Mouse (Mus musculus): Measurements from ENCODE around the gene Cpsf6.

The Cpsf6 gene

GRCm38 (mm10) chr10:117320571-117320981, 59.2 kb downstream of the Cpsf6 start:
- no peak for DNase-seq

- no peak for DNase-seq
Observed at GRCm38 (mm10) chr10:117316391-117316790, 63.4 kb downstream of the Cpsf6 start.

- DNase-seq, result no peak
Observed at GRCm38 (mm10) chr10:117313133-117313532, 66.7 kb downstream of the Cpsf6 start.

GRCm38 (mm10) chr10:117312168-117312567, 67.6 kb downstream of the Cpsf6 start:
- no peak for DNase-seq

- no peak for DNase-seq
Observed at GRCm38 (mm10) chr10:117304371-117304770, 75.4 kb downstream of the Cpsf6 start.

GRCm38 (mm10) chr10:117301688-117302087, 78.1 kb downstream of the Cpsf6 start:
- no peak for DNase-seq

GRCm38 (mm10) chr10:117299901-117300520, 79.8 kb downstream of the Cpsf6 start:
- DNase-seq, result no peak

- DNase-seq, result no peak
Observed at GRCm38 (mm10) chr10:117299106-117299505, 80.7 kb downstream of the Cpsf6 start.

- no peak for DNase-seq
Observed at GRCm38 (mm10) chr10:117298336-117298735, 81.5 kb downstream of the Cpsf6 start.

Data from right cerebral cortex, postnatal 4 days (tissue).